Mouse (Mus musculus) kidney, postnatal 25 days (tissue): ENCODE results near the gene Abl2.

ENCODE experiments used
- DNase-seq, 2 experiments: peaks; one replicate each; pipeline ENCODE4 v3.0.0; 2021; ENCODE audit warnings: mixed read lengths in 2 of 2

The Abl2 gene

DNA sequence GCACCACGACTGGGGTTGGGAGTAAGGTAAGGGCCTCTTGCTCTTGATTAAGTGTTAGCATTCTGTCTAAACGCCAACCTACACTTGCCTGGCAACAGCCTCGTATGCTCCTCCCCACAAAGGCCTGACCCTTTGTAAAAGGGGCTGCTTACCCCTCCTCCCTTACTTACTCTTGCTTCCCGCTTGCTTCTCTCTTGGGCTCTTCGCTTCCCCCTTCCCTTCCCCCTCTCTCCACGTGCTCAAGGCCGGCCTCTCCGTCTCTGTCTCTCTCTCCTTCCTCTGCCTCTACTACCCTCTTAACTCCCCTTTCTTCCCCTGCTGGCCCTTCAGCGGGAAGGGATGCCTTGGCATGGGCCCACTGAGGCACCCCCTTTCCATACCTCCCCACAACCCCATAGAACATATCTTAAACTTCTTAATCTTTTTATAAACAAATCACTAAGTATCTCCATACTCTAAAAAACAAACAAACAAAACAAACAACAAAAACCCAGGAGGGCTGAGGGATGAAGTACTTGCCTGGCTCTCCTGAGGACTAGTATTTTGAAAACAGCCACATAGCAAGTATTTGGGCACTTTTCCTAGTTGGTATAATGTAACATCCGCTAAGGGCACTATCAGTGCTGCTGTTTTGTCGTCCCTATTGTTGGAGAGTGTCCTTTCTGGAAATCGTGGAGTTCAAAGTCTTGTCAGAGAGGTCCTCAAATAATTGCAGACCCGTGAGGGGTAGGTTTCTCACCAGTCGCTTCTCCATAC is 114.3 kb downstream of the Abl2 start:
- no peak for DNase-seq

- DNase-seq = peak; percentile 39 to 55
Observed at GRCm38 (mm10) chr1:156673476-156674194, 115.0 kb downstream of the Abl2 start.

GRCm38 (mm10) chr1:156674195-156675000 is 115.8 kb downstream of the Abl2 start, which contains the start of gene Tor3a:
Tor3a (minus strand) TSS chr1:156674356.
- peak; percentile 84 to 93 for DNase-seq

GRCm38 (mm10) chr1:156676171-156676570 is 117.6 kb downstream of the Abl2 start:
- peak; percentile 59 to 63 for DNase-seq

DNA sequence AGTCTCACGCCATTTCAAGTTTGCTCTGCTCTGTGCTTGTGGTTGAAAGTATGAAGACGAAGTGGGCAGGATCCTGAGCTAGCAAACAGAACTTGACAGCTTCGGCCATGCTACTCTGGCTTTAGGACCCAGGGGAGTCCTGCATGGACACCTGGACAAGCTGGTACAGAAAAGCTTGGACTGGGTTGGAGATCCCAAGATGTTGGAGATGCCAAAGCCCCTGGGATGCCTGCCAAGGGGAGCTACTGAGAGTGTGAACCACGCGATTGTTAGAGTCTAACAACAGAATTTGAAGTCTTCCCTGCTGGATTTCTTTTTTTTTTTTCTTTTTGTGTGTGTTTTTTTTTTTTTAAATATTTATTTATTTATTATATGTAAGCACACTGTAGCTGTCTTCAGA is 118.0 kb downstream of the Abl2 start:
- peak in 1 of 2 experiments; percentile 24 for DNase-seq

DNA sequence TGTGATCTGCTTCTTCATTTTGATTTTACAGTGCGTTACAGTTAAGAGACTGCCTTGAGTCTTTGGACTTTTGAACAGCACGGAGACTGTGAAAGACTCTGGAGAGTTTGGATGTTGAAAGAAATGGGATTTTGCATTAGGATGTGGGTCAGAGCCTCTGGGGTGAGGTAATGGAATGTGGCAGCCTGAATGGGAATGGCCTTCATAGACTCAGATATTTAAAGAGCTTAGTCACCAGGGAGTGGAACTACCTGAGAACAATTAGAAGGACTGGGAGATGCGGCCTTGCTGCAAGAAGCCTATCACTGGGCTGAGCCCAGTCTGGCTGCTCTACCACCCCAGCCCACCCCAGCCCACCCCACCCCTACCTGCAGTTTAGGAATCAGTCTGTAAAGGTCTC is 118.6 kb downstream of the Abl2 start:
- DNase-seq = no peak

DNA sequence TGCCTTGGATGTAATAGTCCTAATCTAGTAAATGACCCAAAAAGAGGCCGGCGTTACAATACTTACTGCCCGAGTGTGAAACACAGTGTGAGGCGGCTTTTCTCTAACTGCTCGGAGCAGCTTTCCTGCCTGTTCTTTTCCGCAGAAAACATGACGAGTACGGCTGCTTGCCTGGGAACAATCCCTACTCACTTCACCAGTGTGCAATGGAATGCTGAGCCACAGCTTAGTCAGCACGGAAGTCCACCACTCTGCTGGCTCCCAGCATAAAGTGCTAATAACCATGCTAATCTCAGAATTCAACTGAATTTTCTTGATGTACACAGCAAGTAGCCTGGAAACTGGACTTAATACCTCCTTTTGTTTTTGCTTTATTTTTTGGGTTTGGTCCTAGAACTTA is 121.0 kb downstream of the Abl2 start:
- DNase-seq = no peak

DNA sequence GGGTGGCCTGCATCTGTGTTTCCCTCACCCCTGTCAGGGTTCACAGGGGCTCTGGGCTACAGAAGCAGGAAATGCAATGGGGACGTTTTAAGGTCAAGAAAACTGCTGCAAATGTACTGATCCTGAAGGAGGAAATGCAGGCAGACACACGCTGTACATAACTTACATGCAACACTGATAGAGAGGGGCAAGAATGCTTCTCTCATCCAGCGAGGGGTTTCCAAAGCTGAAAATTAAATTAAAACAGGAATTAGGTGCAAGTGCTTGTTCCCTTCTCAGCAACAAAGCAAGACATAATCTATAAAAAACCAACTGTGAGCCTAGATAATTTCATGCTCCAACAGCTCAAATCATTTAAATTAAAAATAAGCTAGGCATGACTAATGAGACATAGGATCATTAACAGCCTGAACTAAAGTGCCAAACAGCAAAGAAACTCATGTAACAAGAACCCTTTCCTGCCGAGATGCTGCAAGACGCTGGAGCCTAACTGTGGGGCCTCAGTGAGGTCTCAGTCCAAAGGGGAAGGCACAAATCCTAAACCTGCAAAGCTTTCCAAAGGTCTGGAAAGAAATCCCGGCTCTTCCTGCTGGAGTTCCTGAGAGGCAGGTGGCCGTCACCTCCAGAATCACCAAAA is 127.6 kb downstream of the Abl2 start:
- no peak for DNase-seq
